Mouse (Mus musculus) kidney, adult 10 weeks (tissue): Measurements from ENCODE around the gene Cwf19l2. TPM values are rescaled to one million over a fixed set of nuclear protein-coding genes. Genes with fewer than 3 reads are reported as not detected.

ENCODE experiments used
- polyA plus RNA-seq: library from polyadenylated mRNA; stranded (reverse); fragments of 350-450 nt; fragmentation: Illumina TruSeq; extraction: RNeasy Lipid Tissue Mini Kit (QIAGEN cat#74804); gene quantifications from one replicate; pipeline ENCODE4 v1.2.3, GENCODE M21; 2014; ENCODE audit warnings: low read depth, low replicate concordance

The Cwf19l2 gene
- polyA plus RNA-seq, result 37.7 TPM

GRCm38 (mm10) chr9:3403251-3404208 is at the start of gene Cwf19l2:
Cwf19l2 (plus strand) TSS chr9:3403592.

Other genes with a start within 250 kb of the Cwf19l2 start
- gene Alkbh8, start 68.5 kb upstream of the Cwf19l2 start, polyA plus RNA-seq, result 25.3 TPM
- gene Gucy1a2, start 129.2 kb downstream of the Cwf19l2 start, polyA plus RNA-seq, result 6.4 TPM